Mouse (Mus musculus) heart, postnatal 0 days (tissue): Measurements from ENCODE around the gene Efcab6. TPM values are rescaled to one million over a fixed set of nuclear protein-coding genes. Genes with fewer than 3 reads are reported as not detected.
"Not testable (repeated sequence)": the region's sequence is repeated elsewhere in the genome, so short reads cannot be mapped to it uniquely, and the experiment has no call there.

Experiments used
- ATAC-seq: fragments of 200-750 bp; cut with Nextera tagmentation; 2 replicates; pipeline ENCODE4 v1.8.0; 2017; ENCODE audit warnings: low read depth, moderate number of reproducible peaks, moderate library complexity; ENCODE audit not compliant: insufficient read depth
- DNase-seq: peaks from one replicate; pipeline ENCODE4 v3.0.0-alpha.2; 2016; ENCODE audit warnings: low spot score
- H3K27ac ChIP-seq: fragments of 300-500 bp; sonication (generic); 2 replicates; pipeline ENCODE4 v1.5.1; 2014; ENCODE audit warnings: low read depth, mild to moderate bottlenecking
- H3K27me3 ChIP-seq: fragments of 300-500 bp; sonication (generic); 2 replicates; pipeline ENCODE4 v1.6.1; 2014; ENCODE audit warnings: low read length, mixed read lengths; ENCODE audit not compliant: control insufficient read depth, insufficient read depth
- H3K36me3 ChIP-seq: fragments of 300-500 bp; sonication (generic); replicated peaks from 2 replicates; pipeline ENCODE4 v1.6.1; 2014; ENCODE audit warnings: low read length, mixed read lengths; ENCODE audit not compliant: control insufficient read depth, insufficient read depth
- H3K4me1 ChIP-seq: fragments of 300-500 bp; sonication (generic); 2 replicates; pipeline ENCODE4 v1.6.1; 2014; ENCODE audit warnings: antibody characterized with exemption; ENCODE audit not compliant: control insufficient read depth, insufficient read depth
- H3K4me2 ChIP-seq: fragments of 300-500 bp; sonication (generic); 2 replicates; pipeline ENCODE4 v1.6.1; 2014; ENCODE audit warnings: low read depth, mild to moderate bottlenecking, low read length, moderate library complexity
- H3K4me3 ChIP-seq: fragments of 300-500 bp; sonication (generic); 2 replicates; pipeline ENCODE4 v1.5.1; 2014; ENCODE audit warnings: low read depth, low read length
- H3K9ac ChIP-seq: fragments of 300-500 bp; sonication (generic); replicated peaks from 2 replicates; pipeline ENCODE4 v1.6.1; 2014; ENCODE audit warnings: low read depth, low read length, mixed read lengths
- H3K9me3 ChIP-seq: fragments of 300-500 bp; sonication (generic); replicated peaks from 2 replicates; pipeline ENCODE4 v1.6.1; 2016; ENCODE audit warnings: low read length; ENCODE audit not compliant: control insufficient read depth
- CTCF ChIP-seq: IDR thresholded peaks from 2 replicates; pipeline ENCODE4 v1.5.1; 2016; ENCODE audit warnings: antibody characterized with exemption, control low read depth, low read depth
- EP300 ChIP-seq: IDR thresholded peaks from 2 replicates; pipeline ENCODE4 v1.6.1; 2016; ENCODE audit warnings: antibody characterized with exemption, low read depth
- WGBS: fragments of 180-500 bp; shearing (Covaris S2); extraction: QIAGEN DNeasy Blood & Tissue Kit; methylation state at CpG from one replicate; pipeline ENCODE4 v1.1.7; 2014; 5-methylcytosine and 5-hydroxymethylcytosine counted together
- polyA plus RNA-seq: library from polyadenylated mRNA; unstranded; fragments of >200 nt; fragmentation: Nextera tagmentation; extraction: Ambion mirVana; gene quantifications from 2 replicates; pipeline ENCODE4 v1.2.1, GENCODE M21; 2015
- total RNA-seq: library from RNA; depleted of rRNA; stranded (reverse); fragments of >200 nt; gene quantifications from 2 replicates; pipeline ENCODE4 v1.2.3, GENCODE M21; 2014; ENCODE audit warnings: low replicate concordance

The Efcab6 gene
- total and polyA plus RNA-seq, 2 experiments from 2014 or later, result not detected

DNA sequence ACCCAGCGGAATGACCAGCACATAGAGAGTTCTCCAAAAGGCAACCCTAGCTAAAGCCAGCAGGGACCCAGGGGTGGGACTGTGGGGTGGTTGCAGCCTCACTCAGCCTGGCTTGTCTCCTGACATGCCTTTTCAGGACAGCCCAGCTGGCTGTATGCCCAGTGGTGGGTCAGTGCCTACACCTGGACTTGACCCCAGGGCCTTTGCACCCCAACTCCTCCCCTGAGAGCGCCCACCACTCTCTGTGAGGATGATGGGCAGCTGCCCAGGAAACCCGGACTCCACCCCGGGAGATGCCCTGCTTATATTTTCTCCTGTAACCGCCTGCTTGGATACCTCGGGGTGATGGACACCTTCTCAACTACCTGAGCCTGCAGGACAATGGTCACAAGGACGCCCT is 39.4 kb upstream of the Efcab6 start:
- Histone ChIP-seq H3K27me3 (peaks cover 46% of the 10 kb centered on the region), H3K9ac (no peak overlapping the region), H3K36me3 (no peaks in the 10 kb centered on the region), H3K4me2 (no peak overlapping the region), H3K4me1 (peaks cover 5% of the 10 kb centered on the region; the same call in 1 of the 2 replicates), H3K27ac (no peak overlapping the region), H3K4me3 (no peak overlapping the region), H3K9me3 (no peaks in the 10 kb centered on the region)
- ATAC-seq (no peak), DNase-seq (no peak)
- 67% methylated on average over 7 of the region's 7 CpGs for WGBS
- TF ChIP-seq CTCF (no peak), EP300 (no peak)

DNA sequence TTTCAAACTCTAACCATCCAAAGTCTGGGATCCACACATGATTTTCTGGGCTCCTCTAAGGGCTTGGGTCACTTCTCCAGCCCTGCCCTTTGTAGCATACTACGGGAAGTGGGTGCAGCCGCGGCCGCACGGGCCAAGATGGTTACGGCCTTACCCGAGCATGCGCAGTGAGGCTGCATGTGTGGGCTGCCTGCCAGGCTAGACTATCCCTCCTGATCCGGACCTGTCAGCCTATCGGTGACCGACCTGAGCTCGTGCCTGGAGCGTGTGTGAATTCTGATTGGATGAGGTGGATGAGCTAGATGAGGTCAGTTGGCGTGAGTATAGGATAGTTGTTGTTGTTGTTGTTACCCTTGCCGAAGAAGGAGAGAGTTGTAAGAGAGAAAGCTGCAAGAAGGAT is 32.4 kb upstream of the Efcab6 start:
- not testable (repeated sequence) for H3K4me3 ChIP-seq, H3K9ac ChIP-seq, H3K4me1 ChIP-seq, H3K9me3 ChIP-seq, H3K27me3 ChIP-seq, ATAC-seq, H3K27ac ChIP-seq, H3K4me2 ChIP-seq, DNase-seq, H3K36me3 ChIP-seq
- 74% methylated on average over 15 of the region's 15 CpGs for WGBS

DNA sequence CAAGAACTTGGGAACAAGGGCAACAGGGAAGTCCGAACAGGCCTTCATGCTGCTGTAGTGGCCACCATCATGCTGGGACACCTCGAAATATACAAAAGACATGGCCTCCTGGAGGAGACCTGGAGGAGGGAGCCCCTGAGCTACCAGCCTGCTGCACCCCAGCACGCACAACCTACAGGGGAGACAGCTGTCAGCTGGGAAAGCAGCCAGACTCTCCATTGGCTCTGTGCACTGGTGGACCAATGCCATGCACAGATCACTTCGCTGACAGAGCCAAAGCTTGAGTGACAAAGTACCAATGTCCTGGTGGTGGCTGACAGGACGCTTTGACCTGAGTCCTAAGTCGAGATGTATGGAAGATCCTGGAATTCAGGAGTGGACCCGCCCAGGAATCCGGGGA is 30.9 kb upstream of the Efcab6 start:
- 69% methylated on average over 8 of the region's 8 CpGs for WGBS
- TF ChIP-seq EP300, result no peak
- TF ChIP-seq CTCF, result no peak
- Histone ChIP-seq H3K4me3 (no peak overlapping the region), H3K27ac (no peak overlapping the region), H3K9ac (no peak overlapping the region), H3K4me2 (no peak overlapping the region), H3K27me3 (no peaks in the 10 kb centered on the region), H3K4me1 (no peaks in the 10 kb centered on the region), H3K9me3 (no peaks in the 10 kb centered on the region), H3K36me3 (no peaks in the 10 kb centered on the region)
- no peak for DNase-seq
- no peak for ATAC-seq

DNA sequence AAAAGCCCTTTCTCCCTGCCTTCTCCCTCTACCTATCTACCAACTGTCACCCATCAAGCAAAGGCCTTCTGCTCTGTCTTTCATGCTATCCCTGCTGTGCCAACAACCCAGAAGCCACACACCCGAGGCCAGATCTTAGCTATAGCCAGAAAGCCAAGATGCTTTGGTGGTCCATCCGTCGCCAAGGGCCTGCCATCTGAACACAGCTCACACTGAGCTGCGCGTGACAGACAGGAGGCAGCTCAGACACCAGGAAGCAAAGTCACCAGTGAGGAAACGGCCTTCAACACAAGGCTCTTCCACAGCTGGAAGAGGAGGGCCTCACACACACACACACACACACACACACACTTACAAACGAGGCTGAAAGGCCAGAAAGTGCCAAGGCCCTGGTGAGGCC is 29.7 kb upstream of the Efcab6 start:
- Histone ChIP-seq H3K9me3 (no peaks in the 10 kb centered on the region), H3K4me1 (no peaks in the 10 kb centered on the region), H3K36me3 (no peaks in the 10 kb centered on the region), H3K27ac (no peak overlapping the region), H3K9ac (no peak overlapping the region), H3K27me3 (0 out of 2 replicates have a peak, but pooled peaks cover 6% of the 10 kb centered on the region), H3K4me2 (no peak overlapping the region), H3K4me3 (no peak overlapping the region)
- WGBS, result 48% methylated on average over 7 of the region's 7 CpGs
- no peak for DNase-seq
- ATAC-seq, result no peak
- no peak for TF ChIP-seq CTCF
- TF ChIP-seq EP300, result no peak

DNA sequence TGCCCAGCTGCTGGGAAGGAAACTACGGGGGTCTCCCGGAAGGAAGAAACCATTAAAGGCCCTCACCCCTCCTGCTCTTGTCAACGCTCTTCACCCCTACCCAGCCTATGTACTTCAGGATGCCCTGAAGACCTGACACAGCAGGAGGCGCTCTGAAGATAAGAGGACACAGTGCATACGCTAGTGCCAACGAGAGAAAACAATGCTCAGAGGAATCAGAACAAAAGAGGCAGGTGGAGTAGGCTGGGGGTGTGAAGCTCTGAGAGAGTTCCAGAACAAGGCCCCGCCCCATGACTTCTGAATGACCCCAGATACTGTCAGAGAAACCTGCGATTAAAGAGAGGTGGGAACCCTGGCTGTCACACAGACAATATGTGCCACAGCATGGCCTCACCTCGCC is 21.6 kb upstream of the Efcab6 start:
- H3K36me3 ChIP-seq, result no peaks in the 10 kb centered on the region
- 38% methylated on average over 9 of the region's 9 CpGs for WGBS
- H3K4me2 ChIP-seq, result no peak overlapping the region
- TF ChIP-seq CTCF (no peak), EP300 (no peak)
- H3K27ac ChIP-seq, result no peak overlapping the region
- DNase-seq (no peak), ATAC-seq (no peak)
- H3K9me3 ChIP-seq, result no peaks in the 10 kb centered on the region
- no peak overlapping the region for H3K9ac ChIP-seq
- H3K4me1 ChIP-seq, result no peaks in the 10 kb centered on the region
- peaks cover 15% of the 10 kb centered on the region; the same call in 1 of the 2 replicates for H3K27me3 ChIP-seq
- H3K4me3 ChIP-seq, result no peak overlapping the region

DNA sequence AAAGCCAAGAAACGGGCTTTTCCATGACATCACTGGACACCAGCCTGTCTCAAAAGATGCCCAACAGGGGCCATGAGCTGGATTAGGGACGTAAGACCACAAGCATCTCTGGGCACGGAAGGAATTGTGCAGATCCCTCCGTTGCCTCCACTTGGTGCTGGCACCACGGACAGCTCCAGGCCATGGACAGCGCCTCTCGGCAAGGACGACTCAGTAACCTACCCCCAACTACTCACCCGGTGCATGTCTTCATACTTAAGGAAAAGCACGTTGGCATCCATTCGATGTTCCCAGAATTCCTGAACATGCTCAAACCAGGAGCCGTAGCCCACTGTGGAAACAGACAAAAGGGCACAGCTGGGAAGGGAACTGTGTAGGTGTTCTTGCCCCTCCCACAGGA is 21.2 kb upstream of the Efcab6 start:
- 27% methylated on average over 12 of the region's 12 CpGs for WGBS
- Histone ChIP-seq H3K4me2 (no peak overlapping the region), H3K27me3 (peaks cover 15% of the 10 kb centered on the region; the same call in 1 of the 2 replicates), H3K36me3 (no peaks in the 10 kb centered on the region), H3K4me1 (no peaks in the 10 kb centered on the region), H3K9ac (no peak overlapping the region), H3K27ac (no peak overlapping the region), H3K4me3 (no peak overlapping the region), H3K9me3 (no peaks in the 10 kb centered on the region)
- DNase-seq, result peak; percentile 23
- TF ChIP-seq EP300 (no peak), CTCF (no peak)
- ATAC-seq, result no peak
